Mouse (Mus musculus): ENCODE measurements around the gene Trmu. TPM values are rescaled to one million over a fixed set of nuclear protein-coding genes. Genes with fewer than 3 reads are reported as not detected.
A peak's percentile ranks its signal among the peaks of the same experiment; 100 is the strongest.
"Not testable (repeated sequence)": the region's sequence is repeated elsewhere in the genome, so short reads cannot be mapped to it uniquely, and the experiment has no call there.

Gene Trmu
- 13.9 to 27.9 TPM (median 21.2 TPM) in 3 replicates for total RNA-seq (2017)

GRCm38 (mm10) chr15:85878848-85879497 is at the start of gene Trmu:
Trmu (plus strand) TSS chr15:85879312.
- ATAC-seq (replicated peaks; ENCODE audit: insufficient number of reproducible peaks, low FRiP score, low TSS enrichment, poor library complexity, severe bottlenecking) = peak; percentile 87

- ATAC-seq (replicated peaks; ENCODE audit: insufficient number of reproducible peaks, low FRiP score, low TSS enrichment, poor library complexity, severe bottlenecking) = no peak
These were observed 49.6 kb upstream of the Trmu start for GRCm38 (mm10) chr15:85829470-85829869.

- ATAC-seq (replicated peaks; ENCODE audit: insufficient number of reproducible peaks, low FRiP score, low TSS enrichment, poor library complexity, severe bottlenecking) = peak; percentile 92
These were observed 47.0 kb upstream of the Trmu start, which contains the start of gene Ttc38 for GRCm38 (mm10) chr15:85831954-85832590. Ttc38 (plus strand) TSS chr15:85832306.

GRCm38 (mm10) chr15:85832599-85832998 is 46.5 kb upstream of the Trmu start:
- ATAC-seq (replicated peaks; ENCODE audit: insufficient number of reproducible peaks, low FRiP score, low TSS enrichment, poor library complexity, severe bottlenecking) = no peak

GRCm38 (mm10) chr15:85835335-85835734 is 43.8 kb upstream of the Trmu start:
- no peak for ATAC-seq (replicated peaks; ENCODE audit: insufficient number of reproducible peaks, low FRiP score, low TSS enrichment, poor library complexity, severe bottlenecking)

GRCm38 (mm10) chr15:85836887-85837286 is 42.2 kb upstream of the Trmu start:
- ATAC-seq (replicated peaks; ENCODE audit: insufficient number of reproducible peaks, low FRiP score, low TSS enrichment, poor library complexity, severe bottlenecking) = no peak

GRCm38 (mm10) chr15:85840983-85841382 is 38.1 kb upstream of the Trmu start:
- no peak for ATAC-seq (replicated peaks; ENCODE audit: insufficient number of reproducible peaks, low FRiP score, low TSS enrichment, poor library complexity, severe bottlenecking)

GRCm38 (mm10) chr15:85841796-85842360 is 37.2 kb upstream of the Trmu start:
- no peak for ATAC-seq (replicated peaks; ENCODE audit: insufficient number of reproducible peaks, low FRiP score, low TSS enrichment, poor library complexity, severe bottlenecking)

- ATAC-seq (replicated peaks; ENCODE audit: insufficient number of reproducible peaks, low FRiP score, low TSS enrichment, poor library complexity, severe bottlenecking) = no peak
These were observed 34.0 kb upstream of the Trmu start for GRCm38 (mm10) chr15:85845071-85845470.

GRCm38 (mm10) chr15:85851656-85852392 is 27.3 kb upstream of the Trmu start:
- ATAC-seq (replicated peaks; ENCODE audit: insufficient number of reproducible peaks, low FRiP score, low TSS enrichment, poor library complexity, severe bottlenecking) = no peak

- ATAC-seq (replicated peaks; ENCODE audit: insufficient number of reproducible peaks, low FRiP score, low TSS enrichment, poor library complexity, severe bottlenecking) = no peak
These were observed 20.1 kb upstream of the Trmu start for GRCm38 (mm10) chr15:85858980-85859489.

GRCm38 (mm10) chr15:85859490-85860031 is 19.6 kb upstream of the Trmu start, which contains the start of gene Gtse1:
Gtse1 (plus strand) TSS chr15:85859745.
- peak; percentile 99 for ATAC-seq (replicated peaks; ENCODE audit: insufficient number of reproducible peaks, low FRiP score, low TSS enrichment, poor library complexity, severe bottlenecking)

GRCm38 (mm10) chr15:85865913-85866312 is 13.2 kb upstream of the Trmu start:
- ATAC-seq (replicated peaks; ENCODE audit: insufficient number of reproducible peaks, low FRiP score, low TSS enrichment, poor library complexity, severe bottlenecking) = not testable (repeated sequence)

- peak; percentile 82 for ATAC-seq (replicated peaks; ENCODE audit: insufficient number of reproducible peaks, low FRiP score, low TSS enrichment, poor library complexity, severe bottlenecking)
These were observed 11.4 kb upstream of the Trmu start for GRCm38 (mm10) chr15:85867696-85868095.

GRCm38 (mm10) chr15:85877336-85877735 is 1.8 kb upstream of the Trmu start:
- no peak for ATAC-seq (replicated peaks; ENCODE audit: insufficient number of reproducible peaks, low FRiP score, low TSS enrichment, poor library complexity, severe bottlenecking)

- no peak for ATAC-seq (replicated peaks; ENCODE audit: insufficient number of reproducible peaks, low FRiP score, low TSS enrichment, poor library complexity, severe bottlenecking)
These were observed 385 bp downstream of the Trmu start for GRCm38 (mm10) chr15:85879498-85879895.

GRCm38 (mm10) chr15:85885606-85886005 is 6.5 kb downstream of the Trmu start:
- no peak for ATAC-seq (replicated peaks; ENCODE audit: insufficient number of reproducible peaks, low FRiP score, low TSS enrichment, poor library complexity, severe bottlenecking)

- no peak for ATAC-seq (replicated peaks; ENCODE audit: insufficient number of reproducible peaks, low FRiP score, low TSS enrichment, poor library complexity, severe bottlenecking)
These were observed 10.1 kb downstream of the Trmu start for GRCm38 (mm10) chr15:85889235-85889634.

- no peak for ATAC-seq (replicated peaks; ENCODE audit: insufficient number of reproducible peaks, low FRiP score, low TSS enrichment, poor library complexity, severe bottlenecking)
These were observed 12.9 kb downstream of the Trmu start for GRCm38 (mm10) chr15:85891971-85892370.
